Mouse (Mus musculus) layer of hippocampus, adult 9-11 months (tissue): Measurements from ENCODE around the gene Actg1.
A peak's percentile ranks its signal among the peaks of the same experiment; 100 is the strongest.

Source experiments
- DNase-seq: peaks from one replicate; pipeline ENCODE4 v3.0.0; 2022

The Actg1 gene

DNA sequence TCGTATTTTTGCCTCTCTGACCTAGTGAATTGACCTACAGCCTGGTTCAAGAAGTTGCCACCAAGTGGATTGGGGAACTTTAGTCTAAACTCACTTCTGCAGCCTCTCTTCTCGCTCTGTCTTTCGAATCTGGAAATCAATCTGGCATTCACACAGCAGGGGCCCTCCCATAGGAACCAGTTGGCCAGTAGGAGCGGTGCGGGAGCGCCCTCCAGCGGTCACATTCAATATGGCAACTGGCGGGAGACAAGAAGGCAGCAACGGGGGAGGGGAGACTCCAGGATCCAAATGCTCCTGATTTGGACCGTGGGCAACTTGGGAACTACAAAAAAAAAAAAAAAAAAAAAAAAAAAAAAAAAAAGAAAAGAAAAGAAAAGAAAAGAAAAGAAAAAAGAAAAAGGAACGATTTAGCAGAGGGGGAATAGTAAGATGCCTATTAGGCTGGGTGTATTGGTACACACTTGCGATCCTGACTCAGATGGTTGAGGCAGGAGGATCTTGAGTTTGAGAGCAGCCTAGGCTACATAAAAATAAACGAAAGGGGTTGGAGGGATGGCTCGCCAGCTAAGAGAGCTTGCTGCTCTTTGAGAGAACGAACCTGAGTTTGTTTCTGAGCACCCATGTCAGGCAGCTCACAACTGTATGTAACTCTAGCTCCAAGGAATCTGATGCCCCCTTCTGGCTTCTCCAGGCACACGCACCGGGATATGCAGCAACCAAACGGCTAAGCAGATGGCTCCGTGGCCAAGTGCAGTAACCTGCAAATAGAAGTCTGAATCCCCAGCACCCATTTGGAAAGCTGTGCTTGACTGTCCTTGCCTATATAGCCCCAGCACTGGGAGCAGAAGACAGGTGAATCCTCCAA is 40.5 kb downstream of the Actg1 start:
- peak; percentile 94 for DNase-seq

DNA sequence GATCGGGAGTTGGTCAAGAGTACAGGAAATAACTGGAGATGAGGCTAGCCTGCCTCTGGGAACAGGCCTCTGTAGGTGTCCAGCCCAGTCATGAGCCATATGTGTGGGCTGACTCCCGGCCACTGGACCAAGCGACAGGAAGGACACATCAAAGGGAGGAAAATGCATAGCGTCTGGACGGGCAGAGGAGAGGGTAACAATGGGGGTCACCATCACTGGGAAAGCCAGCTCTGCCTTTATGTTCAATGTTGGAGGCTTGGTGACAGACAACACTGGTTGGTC is 41.3 kb downstream of the Actg1 start:
- DNase-seq, result no peak

DNA sequence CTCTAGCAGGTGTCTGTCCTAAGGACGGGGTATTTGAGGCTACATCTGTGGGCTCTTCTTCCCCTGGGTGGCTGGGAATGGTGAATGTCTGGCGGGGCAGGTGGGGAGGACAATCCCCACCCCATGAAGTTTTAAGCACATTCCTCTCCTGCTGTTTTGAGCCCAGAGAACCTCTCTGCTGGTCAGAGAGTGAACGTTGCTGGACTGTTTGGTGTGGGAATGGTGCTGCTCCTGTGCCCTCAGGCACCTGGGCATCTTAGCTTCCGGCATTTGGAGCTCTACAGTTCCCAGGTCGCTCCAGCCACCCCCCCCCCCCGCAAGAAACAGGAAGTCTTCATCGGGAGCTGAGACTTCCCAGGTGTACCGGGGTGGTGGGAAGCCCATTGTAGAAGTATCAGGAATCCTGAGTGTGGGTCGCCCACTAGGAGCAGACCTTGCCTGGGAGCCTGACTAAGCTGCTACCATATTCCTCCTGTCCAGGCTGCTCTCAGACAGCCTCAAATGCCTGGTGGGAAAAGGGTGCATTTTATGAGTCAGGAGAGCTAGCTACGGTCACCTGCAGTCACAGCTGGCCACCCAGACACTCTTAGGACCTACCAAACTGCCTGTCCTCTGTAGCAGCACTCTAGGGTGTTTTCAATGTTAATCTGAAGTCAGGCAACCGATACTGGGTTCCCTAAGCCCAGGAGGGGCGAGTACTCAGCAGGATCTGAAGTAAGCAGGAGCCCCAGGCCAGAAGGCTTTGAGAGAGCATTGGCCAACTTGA is 41.8 kb downstream of the Actg1 start:
- no peak for DNase-seq

DNA sequence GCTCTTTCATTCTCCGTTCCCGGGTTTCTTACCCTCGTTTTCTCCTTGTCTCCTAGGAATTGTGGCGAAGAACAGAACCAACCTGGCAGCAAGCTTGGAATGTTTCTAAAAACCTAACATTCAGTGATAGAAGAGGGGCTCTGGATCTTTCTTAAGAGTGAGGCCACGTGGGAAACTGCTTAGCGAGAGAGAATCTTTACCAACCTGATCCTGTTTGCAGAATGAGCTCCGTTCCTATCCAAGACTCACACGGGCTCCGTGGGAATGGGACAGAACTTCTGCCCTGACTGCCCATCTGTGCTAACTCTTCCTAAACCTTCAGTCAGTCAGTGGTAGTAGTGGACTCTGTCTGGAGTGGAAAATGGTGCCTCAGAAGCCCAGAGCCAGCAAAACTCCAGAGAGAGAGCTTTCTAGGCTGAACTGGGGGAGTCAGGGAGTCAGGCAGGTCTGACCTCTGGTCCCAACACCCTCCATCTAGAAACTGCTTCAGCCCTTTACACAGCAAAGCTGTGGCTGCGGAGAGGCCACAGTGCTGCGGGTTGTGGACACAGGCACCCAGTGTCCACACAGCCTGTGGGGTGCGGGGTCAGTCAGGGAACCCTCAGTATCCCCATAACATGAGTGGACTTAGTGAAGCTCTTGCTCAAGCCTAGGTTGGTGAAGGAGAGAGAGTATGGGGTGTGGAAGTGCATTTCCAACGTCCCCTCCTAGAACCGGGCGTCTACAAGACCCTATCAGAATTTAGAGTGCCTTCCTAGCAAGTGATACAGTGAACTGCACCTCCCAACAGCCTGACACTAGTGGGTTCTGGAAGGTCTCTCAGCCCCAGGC is 42.6 kb downstream of the Actg1 start:
- DNase-seq, result no peak

DNA sequence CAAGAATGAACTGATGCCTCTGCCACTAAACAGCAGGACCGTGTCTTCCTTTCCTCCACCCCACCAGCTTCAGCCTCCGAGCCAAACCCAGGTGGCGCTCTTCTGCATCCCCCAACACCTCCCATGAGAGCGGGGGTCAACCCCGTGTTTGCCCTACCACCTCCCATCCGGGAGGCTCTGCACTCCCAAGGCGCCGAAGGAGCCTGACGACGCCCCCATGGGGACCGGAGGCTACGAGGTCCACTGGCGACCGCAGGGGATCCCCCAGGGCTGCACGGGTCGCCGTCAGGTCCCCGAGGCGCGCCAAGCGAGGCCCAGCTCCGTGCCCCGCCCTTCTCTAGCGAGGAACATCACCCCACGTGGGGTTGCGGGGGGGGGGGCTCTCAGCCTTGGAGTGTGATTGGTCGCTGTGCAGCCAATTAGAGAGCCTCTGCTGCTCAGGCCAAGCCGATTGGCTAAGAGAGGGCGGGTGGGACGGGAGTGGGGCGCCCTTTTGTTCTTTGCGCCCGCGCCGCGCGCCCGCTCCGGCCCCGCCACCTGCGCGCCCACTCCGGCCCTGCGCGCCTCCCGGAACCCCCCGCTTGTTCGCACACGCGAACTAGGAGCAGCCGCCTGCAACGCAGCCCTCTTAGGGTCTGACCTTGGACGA is 43.3 kb downstream of the Actg1 start:
- DNase-seq, result peak; percentile 89

DNA sequence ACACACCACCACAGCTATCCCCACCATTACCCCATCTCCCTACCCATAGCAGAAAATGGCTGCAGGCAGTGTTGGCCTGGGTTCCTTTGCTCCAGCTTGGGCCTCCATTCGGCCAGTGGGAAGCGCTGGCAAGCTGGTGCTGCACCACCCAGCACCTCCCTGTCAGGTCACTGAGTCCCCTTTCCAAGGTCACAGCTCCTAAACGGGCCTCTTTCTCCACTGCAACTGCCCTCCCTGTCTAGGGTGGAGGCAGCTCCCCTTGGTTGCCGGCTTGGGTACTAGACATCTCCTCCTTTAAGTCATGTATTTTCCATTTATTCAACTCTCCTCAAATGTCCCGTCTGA is 44.0 kb downstream of the Actg1 start:
- no peak for DNase-seq

DNA sequence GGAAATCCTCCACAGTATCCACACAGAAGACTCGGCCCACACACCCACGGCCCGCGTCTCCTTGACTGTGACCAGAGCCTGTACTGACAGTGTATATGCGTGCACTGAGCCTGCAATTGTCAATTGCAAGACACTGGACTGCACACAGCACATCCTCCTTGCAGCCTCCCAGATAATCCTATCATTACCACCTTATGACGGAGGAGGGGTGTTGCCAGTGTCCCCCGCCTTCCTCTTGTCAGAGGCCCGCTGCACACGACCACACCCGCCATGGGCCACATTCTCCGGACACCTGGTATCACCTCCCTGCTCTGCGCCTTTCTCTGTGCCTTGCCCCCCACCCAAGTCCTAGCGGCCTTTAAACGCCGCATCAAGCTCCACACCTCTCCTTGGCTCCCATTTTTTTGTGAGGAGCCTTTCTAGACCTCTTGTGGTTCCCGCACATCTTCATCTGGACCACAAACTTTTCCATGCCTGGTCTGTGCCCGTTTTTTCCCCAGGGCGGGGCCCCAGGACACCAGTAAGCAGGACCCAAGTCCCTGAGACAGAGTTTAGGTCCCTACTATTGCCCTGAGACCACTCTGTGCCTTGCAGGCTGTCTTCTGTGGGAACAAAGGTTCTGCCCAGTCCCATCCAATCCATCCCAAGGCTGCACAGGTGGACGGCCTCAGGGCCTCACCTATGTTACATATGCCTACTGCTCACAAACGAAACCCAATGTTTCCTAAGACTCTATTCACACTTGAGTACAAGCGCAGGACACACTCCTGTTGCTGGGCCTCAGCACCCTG is 44.6 kb downstream of the Actg1 start:
- no peak for DNase-seq

DNA sequence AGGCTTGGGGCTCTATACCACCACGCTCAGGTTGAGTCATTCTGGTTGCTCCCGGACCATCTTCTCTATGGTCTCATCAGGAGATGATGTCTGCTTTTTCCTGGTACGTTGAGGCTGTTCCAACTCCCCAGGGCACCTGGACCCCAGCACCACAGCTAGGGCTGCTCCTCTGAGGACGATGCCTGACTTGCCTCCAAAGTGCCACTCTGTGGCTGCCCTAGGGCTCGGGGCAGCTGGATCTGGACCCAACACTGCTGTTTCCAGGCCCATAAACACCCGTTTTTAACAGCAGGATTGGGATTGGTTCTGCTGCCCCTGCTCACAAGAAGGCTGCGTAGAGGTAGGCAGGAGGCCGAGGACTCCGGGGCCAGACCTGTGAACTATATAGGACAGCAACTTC is 45.2 kb downstream of the Actg1 start:
- no peak for DNase-seq

DNA sequence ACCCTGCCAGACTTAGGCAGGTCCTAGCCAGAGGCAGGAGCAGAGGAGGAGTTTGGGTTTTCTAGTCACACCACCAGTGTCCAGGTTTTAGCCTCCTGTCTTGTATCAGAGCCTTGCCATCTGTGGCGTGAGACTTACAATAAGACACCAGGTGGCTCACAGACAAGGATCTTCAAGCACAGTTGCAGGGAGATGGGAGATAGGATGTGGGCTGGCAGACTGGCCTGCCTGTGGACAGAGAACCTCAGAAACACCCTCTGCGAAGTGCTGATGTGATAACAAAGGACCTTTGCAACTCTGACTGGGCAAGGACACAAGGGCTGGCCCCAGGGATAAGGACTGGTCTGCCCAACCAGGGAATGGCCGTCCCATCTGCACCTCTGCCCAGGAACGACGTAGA is 48.9 kb downstream of the Actg1 start:
- DNase-seq, result no peak

DNA sequence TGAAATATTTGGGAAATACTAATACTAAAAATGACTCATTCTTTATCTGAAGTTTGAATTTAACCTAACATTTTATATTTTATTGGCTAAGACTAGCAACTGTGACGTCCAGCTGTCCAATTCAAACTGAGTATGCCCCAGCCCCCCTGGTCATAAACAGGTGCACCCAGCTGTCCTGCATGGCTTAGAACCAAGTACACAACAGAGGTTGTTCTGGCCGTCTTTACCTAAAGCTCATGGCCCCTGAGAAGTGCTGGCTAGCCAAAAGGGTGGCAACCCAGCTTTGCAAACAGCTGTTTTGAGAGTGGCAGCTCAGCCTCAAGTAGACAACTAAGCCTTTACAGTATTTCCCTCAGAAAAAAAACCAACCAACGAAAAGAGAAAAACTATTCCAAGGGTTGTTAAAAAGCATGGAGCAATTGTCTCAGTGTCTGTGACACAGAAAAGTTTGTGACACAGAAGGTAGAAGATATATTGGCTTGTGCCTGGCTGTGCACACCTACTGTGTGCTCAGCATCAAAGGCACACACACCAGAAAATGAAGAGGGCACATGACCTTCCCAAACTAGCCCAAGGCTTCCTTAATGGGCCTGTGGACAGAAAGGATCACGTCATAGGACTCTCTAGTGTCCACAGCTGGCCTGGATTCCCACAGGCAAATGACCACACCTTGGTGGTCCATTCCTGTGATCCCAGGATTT is 49.8 kb downstream of the Actg1 start:
- no peak for DNase-seq

DNA sequence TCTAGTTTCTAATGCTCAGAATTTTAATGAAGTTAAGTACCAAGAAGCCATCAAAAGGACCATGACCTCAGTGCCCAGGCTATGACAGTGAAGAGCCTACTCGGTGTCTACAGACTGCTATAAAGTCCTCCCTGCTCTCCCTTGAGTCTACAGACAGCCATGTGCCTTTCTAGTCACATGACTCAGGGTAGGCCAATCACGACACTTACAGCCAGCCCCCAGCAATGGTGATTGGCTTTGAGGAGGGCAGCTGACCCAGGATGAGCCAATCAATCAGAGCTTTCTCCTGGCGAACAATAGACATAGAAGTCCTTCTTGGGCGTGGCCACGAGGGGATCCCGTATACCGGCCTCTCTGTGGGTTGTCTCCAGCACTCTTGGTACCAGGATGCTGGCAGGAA is 50.6 kb downstream of the Actg1 start:
- no peak for DNase-seq

DNA sequence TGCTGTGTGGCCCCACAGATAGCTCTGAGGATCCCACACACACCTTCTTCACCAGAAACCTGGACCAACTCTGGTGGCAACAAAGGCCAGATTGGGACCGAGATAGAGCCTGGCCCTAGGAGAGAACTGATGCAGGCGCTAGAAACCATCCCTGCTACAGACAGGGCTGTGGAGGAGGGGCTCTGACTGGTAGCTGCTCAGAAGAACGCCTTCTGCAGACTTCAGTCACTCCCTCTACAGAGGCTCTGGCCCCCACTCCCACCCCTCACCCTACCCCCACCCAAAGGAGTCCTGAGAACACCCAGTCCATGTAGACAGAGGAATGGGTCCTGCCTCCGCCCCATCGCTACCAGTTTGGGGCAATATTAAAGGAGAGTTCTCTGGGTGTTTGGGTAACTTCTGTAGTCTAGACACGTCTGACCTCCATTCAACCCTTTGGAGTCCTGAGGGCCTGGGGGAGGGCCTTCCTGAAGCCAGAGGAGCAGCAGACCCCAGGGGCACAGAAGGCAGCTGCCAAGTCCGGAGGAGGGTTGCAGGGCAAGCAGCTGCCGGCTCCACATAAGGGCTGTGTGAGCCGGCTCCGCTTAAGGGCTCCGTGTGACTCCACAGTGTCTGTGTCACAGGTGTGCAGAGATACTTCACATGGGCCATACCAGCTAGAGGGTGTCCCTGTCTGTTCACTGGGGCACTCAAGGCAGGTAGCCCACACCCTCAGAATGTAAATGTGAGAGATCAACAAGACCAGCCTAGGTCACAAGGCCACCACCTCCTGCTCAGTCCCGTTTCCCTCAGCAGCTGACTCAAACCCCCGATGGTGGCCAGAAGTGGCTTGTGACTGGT is 51.8 kb downstream of the Actg1 start:
- DNase-seq, result no peak
